Mouse (Mus musculus): Measurements from ENCODE around the gene Atp13a2.

DNA sequence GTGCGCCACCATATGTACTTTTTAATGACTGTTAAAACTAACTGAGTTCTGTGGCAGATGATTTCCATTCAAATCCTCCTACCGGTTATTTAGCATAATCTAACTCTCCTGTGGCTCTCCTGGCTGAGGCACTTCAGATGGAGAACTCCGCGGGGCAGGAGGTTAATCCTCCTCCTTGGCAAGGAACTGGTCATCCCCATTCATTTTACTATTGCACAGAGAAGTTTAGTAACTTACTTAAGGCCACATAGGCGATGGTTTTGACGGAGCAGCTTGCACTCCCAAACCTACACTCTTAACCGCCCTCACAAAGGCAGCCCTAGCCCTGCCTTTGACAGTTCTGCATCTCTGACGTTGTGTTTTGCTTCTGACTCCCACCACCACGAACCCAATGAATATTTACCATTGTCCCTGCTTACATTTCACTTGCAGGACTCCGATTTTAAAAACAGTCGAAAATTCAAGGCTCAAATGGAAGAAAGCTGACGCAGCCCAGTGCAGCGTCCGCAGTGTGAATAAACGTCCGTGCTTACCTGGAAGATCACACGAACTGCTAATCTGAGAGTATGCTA, 29.5 kb upstream of the Atp13a2 start:
- TF ChIP-seq EP300 (IDR thresholded peaks at IDR 0.05; ENCODE audit: low read depth) (no peak), CTCF (IDR thresholded peaks at IDR 0.05; ENCODE audit: low read depth) (no peak)
